Mouse (Mus musculus) megakaryocyte, adult 5-6 weeks (primary cell): Measurements from ENCODE around the gene Lrrc26. TPM values are rescaled to one million over a fixed set of nuclear protein-coding genes. Genes with fewer than 3 reads are reported as not detected.

ENCODE experiments used
- ATAC-seq: 2 replicates; pipeline ENCODE4 v1.8.0; 2016; ENCODE audit warnings: mild to moderate bottlenecking, inconsistent platforms; ENCODE audit not compliant: poor library complexity, severe bottlenecking
- total RNA-seq, 2 experiments: library from RNA; stranded (forward) in 1 of 2; stranded (reverse) in 1 of 2; fragments of 153-499, 151-499 nt in 1 of 2; fragments of 221-1000, 200-1000 nt in 1 of 2; gene quantifications; 2 replicates each; pipeline versions ENCODE4 v1.2.3 to v1.2.4; 2015 to 2017

Lrrc26 gene
- total RNA-seq, 2 experiments from 2014 or later = not detected

- no peak for ATAC-seq
These were observed 43.9 kb downstream of the Lrrc26 start for GRCm38 (mm10) chr2:25333569-25333968.

DNA sequence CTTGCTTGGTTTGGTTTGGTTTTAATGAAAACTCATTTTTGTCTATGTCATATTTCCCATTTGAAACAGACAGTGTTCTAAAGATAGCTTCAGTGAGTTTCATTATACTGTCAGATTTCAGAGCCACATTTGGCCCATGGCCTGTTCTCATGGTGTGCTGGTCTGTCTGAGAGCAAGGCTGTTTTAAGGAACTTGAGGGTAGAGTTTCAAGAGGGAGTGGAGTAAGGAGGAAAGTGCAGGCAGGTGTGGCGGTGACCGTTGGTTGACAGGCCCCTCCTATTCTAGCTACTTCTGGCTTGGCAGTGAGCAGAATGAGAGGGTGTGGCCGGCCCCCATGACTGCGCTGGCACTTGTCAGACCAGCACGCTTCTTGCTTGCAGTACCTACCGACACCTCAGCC is 48.6 kb downstream of the Lrrc26 start:
- ATAC-seq = peak; percentile 71

Other genes starting within 250 kb of the Lrrc26 start
Only the 30 nearest of the 34 such genes appear.
- gene Noxa1, start 194.8 kb upstream of the Lrrc26 start, total RNA-seq (2015) = not detected in 2 replicates
- not detected in 2 replicates for gene Noxa1, start 194.8 kb upstream of the Lrrc26 start, total RNA-seq (2017)
- 1.1 TPM in 1 of 2 replicates, not detected in the other for gene Nrarp, start 109.2 kb upstream of the Lrrc26 start, total RNA-seq (2015)
- gene Nrarp, start 109.2 kb upstream of the Lrrc26 start, total RNA-seq (2017) = 0.22 and 0.28 TPM in 2 replicates
- gene Tor4a, start 93.0 kb upstream of the Lrrc26 start, total RNA-seq (2015) = 17.4 and 19.7 TPM in 2 replicates
- gene Tor4a, start 93.0 kb upstream of the Lrrc26 start, total RNA-seq (2017) = 25.1 and 29.6 TPM in 2 replicates
- gene Nelfb, start 78.4 kb upstream of the Lrrc26 start, total RNA-seq (2015) = 21.4 and 23.8 TPM in 2 replicates
- gene Nelfb, start 78.4 kb upstream of the Lrrc26 start, total RNA-seq (2017) = 30.1 and 36.5 TPM in 2 replicates
- not detected in 2 replicates for gene Stpg3, start 75.3 kb upstream of the Lrrc26 start, total RNA-seq (2015)
- not detected in 2 replicates for gene Stpg3, start 75.3 kb upstream of the Lrrc26 start, total RNA-seq (2017)
- 0.20 and 0.57 TPM in 2 replicates for gene Fam166a, start 71.2 kb upstream of the Lrrc26 start, total RNA-seq (2015)
- gene Fam166a, start 71.2 kb upstream of the Lrrc26 start, total RNA-seq (2017) = not detected in 2 replicates
- 269 and 285 TPM in 2 replicates for gene Tubb4b, start 65.2 kb upstream of the Lrrc26 start, total RNA-seq (2015)
- gene Tubb4b, start 65.2 kb upstream of the Lrrc26 start, total RNA-seq (2017) = 371 and 385 TPM in 2 replicates
- gene Slc34a3, start 55.6 kb upstream of the Lrrc26 start, total RNA-seq (2015) = not detected in 2 replicates
- not detected in 2 replicates for gene Slc34a3, start 55.6 kb upstream of the Lrrc26 start, total RNA-seq (2017)
- gene Rnf224, start 53.1 kb upstream of the Lrrc26 start, total RNA-seq (2015) = not detected in 2 replicates
- gene Rnf224, start 53.1 kb upstream of the Lrrc26 start, total RNA-seq (2017) = not detected in 2 replicates
- 0.14 TPM in 1 of 2 replicates, not detected in the other for gene Rnf208, start 47.7 kb upstream of the Lrrc26 start, total RNA-seq (2015)
- not detected in 2 replicates for gene Rnf208, start 47.7 kb upstream of the Lrrc26 start, total RNA-seq (2017)
- not detected in 2 replicates for gene Cysrt1, start 47.5 kb upstream of the Lrrc26 start, total RNA-seq (2015)
- not detected in 2 replicates for gene Cysrt1, start 47.5 kb upstream of the Lrrc26 start, total RNA-seq (2017)
- 4.7 TPM in 2 replicates for gene AL732309.1, start 43.1 kb upstream of the Lrrc26 start, total RNA-seq (2015)
- 1.7 TPM in 1 of 2 replicates, not detected in the other for gene AL732309.1, start 43.1 kb upstream of the Lrrc26 start, total RNA-seq (2017)
- gene Tmem203, start 34.5 kb upstream of the Lrrc26 start, total RNA-seq (2015) = 8.4 and 13.1 TPM in 2 replicates
- 7.4 and 10.9 TPM in 2 replicates for gene Tmem203, start 34.5 kb upstream of the Lrrc26 start, total RNA-seq (2017)
- gene Tprn, start 27.3 kb upstream of the Lrrc26 start, total RNA-seq (2015) = 7.5 and 10.5 TPM in 2 replicates
- gene Tprn, start 27.3 kb upstream of the Lrrc26 start, total RNA-seq (2017) = 5.2 and 6.0 TPM in 2 replicates
- 159 TPM in 2 replicates for gene Ssna1, start 17.5 kb upstream of the Lrrc26 start, total RNA-seq (2015)
- 61.1 and 86.0 TPM in 2 replicates for gene Ssna1, start 17.5 kb upstream of the Lrrc26 start, total RNA-seq (2017)
- gene Anapc2, start 17.4 kb upstream of the Lrrc26 start, total RNA-seq (2015) = 28.9 and 40.5 TPM in 2 replicates
- 25.1 and 32.1 TPM in 2 replicates for gene Anapc2, start 17.4 kb upstream of the Lrrc26 start, total RNA-seq (2017)
- not detected in 2 replicates for gene Tmem210, start 1.8 kb upstream of the Lrrc26 start, total RNA-seq (2015)
- gene Tmem210, start 1.8 kb upstream of the Lrrc26 start, total RNA-seq (2017) = not detected in 2 replicates
- gene Grin1, start 29.3 kb downstream of the Lrrc26 start, total RNA-seq (2015) = not detected in 2 replicates
- not detected in 2 replicates for gene Grin1, start 29.3 kb downstream of the Lrrc26 start, total RNA-seq (2017)
- gene Man1b1, start 42.4 kb downstream of the Lrrc26 start, total RNA-seq (2015) = 14.8 TPM in 2 replicates
- gene Man1b1, start 42.4 kb downstream of the Lrrc26 start, total RNA-seq (2017) = 36.8 and 40.8 TPM in 2 replicates
- gene Dpp7, start 66.4 kb downstream of the Lrrc26 start, total RNA-seq (2015) = 25.1 and 30.5 TPM in 2 replicates
- gene Dpp7, start 66.4 kb downstream of the Lrrc26 start, total RNA-seq (2017) = 27.8 and 50.7 TPM in 2 replicates
- 34.4 and 36.0 TPM in 2 replicates for gene Uap1l1, start 75.8 kb downstream of the Lrrc26 start, total RNA-seq (2015)
- 11.0 and 12.6 TPM in 2 replicates for gene Uap1l1, start 75.8 kb downstream of the Lrrc26 start, total RNA-seq (2017)
- 4.9 and 5.5 TPM in 2 replicates for gene Sapcd2, start 82.4 kb downstream of the Lrrc26 start, total RNA-seq (2015)
- 3.6 and 4.6 TPM in 2 replicates for gene Sapcd2, start 82.4 kb downstream of the Lrrc26 start, total RNA-seq (2017)
- not detected in 2 replicates for gene Entpd2, start 106.0 kb downstream of the Lrrc26 start, total RNA-seq (2015)
- gene Entpd2, start 106.0 kb downstream of the Lrrc26 start, total RNA-seq (2017) = not detected in 2 replicates
- gene Npdc1, start 109.4 kb downstream of the Lrrc26 start, total RNA-seq (2015) = not detected in 2 replicates
- not detected in 2 replicates for gene Npdc1, start 109.4 kb downstream of the Lrrc26 start, total RNA-seq (2017)
- 10.1 and 11.6 TPM in 2 replicates for gene Fut7, start 133.4 kb downstream of the Lrrc26 start, total RNA-seq (2015)
- gene Fut7, start 133.4 kb downstream of the Lrrc26 start, total RNA-seq (2017) = 20.4 and 21.5 TPM in 2 replicates
- 25.5 and 33.3 TPM in 2 replicates for gene Abca2, start 138.8 kb downstream of the Lrrc26 start, total RNA-seq (2015)
- 12.0 and 13.0 TPM in 2 replicates for gene Abca2, start 138.8 kb downstream of the Lrrc26 start, total RNA-seq (2017)
- not detected in 2 replicates for gene Clic3, start 166.9 kb downstream of the Lrrc26 start, total RNA-seq (2015)
- gene Clic3, start 166.9 kb downstream of the Lrrc26 start, total RNA-seq (2017) = not detected in 2 replicates
- 36.3 and 36.5 TPM in 2 replicates for gene Paxx, start 171.2 kb downstream of the Lrrc26 start, total RNA-seq (2015)
- gene Paxx, start 171.2 kb downstream of the Lrrc26 start, total RNA-seq (2017) = 25.7 and 29.6 TPM in 2 replicates
- gene Ptgds, start 180.1 kb downstream of the Lrrc26 start, total RNA-seq (2015) = not detected in 2 replicates
- not detected in 2 replicates for gene Ptgds, start 180.1 kb downstream of the Lrrc26 start, total RNA-seq (2017)
- gene Lcn12, start 204.0 kb downstream of the Lrrc26 start, total RNA-seq (2015) = not detected in 2 replicates
- not detected in 2 replicates for gene Lcn12, start 204.0 kb downstream of the Lrrc26 start, total RNA-seq (2017)